Mouse (Mus musculus): ENCODE results near the gene Rnf186. TPM values are rescaled to one million over a fixed set of nuclear protein-coding genes. Genes with fewer than 3 reads are reported as not detected.
"Not testable (repeated sequence)": the region's sequence is repeated elsewhere in the genome, so short reads cannot be mapped to it uniquely, and the experiment has no call there.

Rnf186 gene
- polyA plus RNA-seq, 1 experiment from 2014 or later: not detected

DNA sequence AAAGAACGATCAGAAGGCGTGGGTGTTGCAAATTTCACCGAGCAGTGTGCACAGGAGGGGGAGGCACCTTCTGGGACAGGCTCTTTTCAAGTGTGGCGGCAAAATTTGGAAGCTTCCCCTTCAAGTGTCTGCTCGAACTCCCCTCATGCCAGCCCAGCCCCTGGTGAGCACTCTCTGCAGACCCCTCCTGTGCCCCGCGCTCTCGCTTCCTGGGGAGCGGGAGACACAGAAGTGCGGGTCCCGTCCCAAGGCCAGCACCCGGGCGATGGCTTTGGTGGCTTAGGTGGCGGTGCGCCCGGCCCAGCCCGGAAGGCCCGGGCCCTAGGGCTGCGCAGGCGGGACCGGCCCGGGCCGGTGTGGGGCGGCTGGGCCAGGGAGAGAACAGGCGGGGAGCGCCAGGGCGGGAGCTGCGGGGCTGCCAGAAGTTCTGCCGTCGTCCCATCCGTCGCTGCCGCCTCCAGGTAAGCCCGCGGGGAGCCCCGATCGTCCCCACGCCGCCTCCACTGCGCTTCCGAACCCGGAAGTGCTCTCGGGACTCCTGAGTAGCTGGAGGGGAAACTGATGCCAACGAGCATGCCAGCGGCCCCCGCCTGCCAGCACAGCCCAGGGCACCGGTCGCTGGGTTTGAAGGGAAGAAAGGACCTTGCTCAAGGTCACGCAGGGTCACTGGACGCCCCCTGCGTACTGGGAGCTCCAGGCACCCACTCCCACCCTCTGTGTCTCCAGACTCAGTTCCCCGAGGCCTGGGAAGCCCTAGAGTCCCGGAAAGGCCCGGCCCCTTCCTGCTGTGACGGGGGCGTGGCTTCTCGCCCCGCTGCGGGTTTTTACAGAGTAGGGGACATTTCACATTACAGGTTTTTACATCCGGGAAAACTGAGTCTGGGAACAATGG lies 6.2 kb downstream of the Rnf186 start, which contains the start of gene Tmco4:
TSS of gene Tmco4 (plus strand) at position 62 of the 892 bp plus-strand sequence.
- Histone ChIP-seq H3K9ac (peak within 1 kb of the TSS; percentile 88), H3K4me2 (peak within 1 kb of the TSS; percentile 93), H3K36me3 (no peaks in the 10 kb centered on the region), H3K4me1 (peaks cover 34% of the 10 kb centered on the region), H3K27me3 (replicated peaks) (peaks cover under 1% of the 10 kb centered on the region; the same call in 1 of the 2 replicates), H3K9me3 (replicated peaks) (no peaks in the 10 kb centered on the region), H3K4me3 (peak within 1 kb of the TSS; percentile 74), H3K27ac (peak within 1 kb of the TSS; percentile 83)
- peak; percentile 80 for ATAC-seq
- WGBS (ENCODE audit: insufficient replicate concordance): under 1% methylated on average over 58 of the region's 60 CpGs

DNA sequence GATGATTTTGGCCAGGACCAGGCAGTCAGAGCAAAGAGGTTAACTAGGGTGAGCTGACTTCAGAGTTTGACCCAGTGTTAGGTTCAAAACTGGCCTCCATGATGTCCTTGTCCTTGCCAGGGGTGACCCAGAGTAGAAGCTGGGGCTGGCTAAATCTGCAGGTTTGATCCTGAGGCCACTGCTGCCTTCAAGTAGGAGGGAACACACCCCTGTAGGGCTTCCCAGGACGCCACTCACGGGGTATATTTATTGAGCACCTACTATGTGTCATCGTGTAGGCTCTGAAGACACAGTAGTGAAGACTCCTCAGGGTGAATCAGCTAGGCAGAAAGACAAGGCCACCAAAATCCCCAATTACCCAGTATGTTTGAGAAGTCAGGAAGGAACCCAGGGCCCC lies 6.8 kb downstream of the Rnf186 start:
- WGBS (ENCODE audit: insufficient replicate concordance): 39% methylated on average over 3 of the region's 3 CpGs
- Histone ChIP-seq H3K4me3 (peak overlapping the region; percentile 74), H3K9me3 (replicated peaks) (no peaks in the 10 kb centered on the region), H3K4me2 (peak overlapping the region; percentile 93), H3K9ac (peak overlapping the region; percentile 88), H3K4me1 (peaks cover 29% of the 10 kb centered on the region), H3K27me3 (replicated peaks) (no peaks in the 10 kb centered on the region), H3K27ac (no peak overlapping the region), H3K36me3 (no peaks in the 10 kb centered on the region)
- ATAC-seq: peak; percentile 16; the same call in 1 of the 2 replicates

DNA sequence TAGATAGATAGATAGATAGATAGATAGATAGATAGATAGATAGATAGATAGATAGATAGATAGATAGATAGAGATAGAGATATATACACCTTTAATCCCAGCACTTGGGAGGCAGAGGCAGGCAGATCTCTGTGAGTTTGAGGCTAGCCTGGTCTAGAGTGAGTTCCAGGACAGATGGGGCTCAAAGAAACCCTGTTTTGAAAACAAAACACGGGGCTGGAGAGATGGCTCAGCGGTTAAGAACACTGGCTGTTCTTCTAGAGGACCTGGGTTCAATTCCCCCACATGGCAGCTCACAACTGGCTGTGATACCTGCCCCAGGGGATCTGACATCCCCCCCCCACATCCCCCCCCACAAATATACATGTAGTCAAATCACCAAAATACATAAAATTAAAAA lies 7.6 kb downstream of the Rnf186 start:
- H3K9me3 ChIP-seq (replicated peaks); ATAC-seq; H3K4me3 ChIP-seq; H3K36me3 ChIP-seq; H3K27ac ChIP-seq; H3K9ac ChIP-seq; H3K4me2 ChIP-seq; H3K27me3 ChIP-seq (replicated peaks): not testable (repeated sequence)
- 67% methylated on average over 2 of the region's 2 CpGs for WGBS (ENCODE audit: insufficient replicate concordance)
- H3K4me1 ChIP-seq: peaks cover 22% of the 10 kb centered on the region

DNA sequence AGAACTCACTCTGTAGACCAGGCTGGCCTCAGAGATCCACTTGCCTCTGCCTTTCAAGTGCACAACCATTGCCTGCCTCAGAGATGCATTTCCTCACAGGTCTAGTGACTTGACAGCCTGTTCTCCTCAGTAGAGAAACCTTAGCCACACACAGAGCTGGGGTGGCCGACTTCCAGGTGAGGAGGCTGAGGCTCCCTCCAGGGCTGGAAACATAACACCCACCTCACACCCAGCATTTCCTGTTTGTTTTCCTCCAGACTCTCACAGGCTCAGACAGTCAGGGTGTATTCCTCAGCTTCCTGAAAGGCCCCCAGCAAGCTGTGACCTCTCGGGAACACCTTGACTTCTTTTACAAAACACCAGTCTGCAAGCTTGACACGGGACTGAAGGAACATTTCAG lies 8.3 kb downstream of the Rnf186 start:
- H3K9me3 ChIP-seq (replicated peaks): no peaks in the 10 kb centered on the region
- H3K4me1 ChIP-seq: peaks cover 22% of the 10 kb centered on the region
- H3K4me3 ChIP-seq: no peak overlapping the region
- H3K27me3 ChIP-seq (replicated peaks): no peaks in the 10 kb centered on the region
- no peak overlapping the region for H3K4me2 ChIP-seq
- no peak for ATAC-seq
- WGBS (ENCODE audit: insufficient replicate concordance): 45% methylated on average over 3 of the region's 3 CpGs
- H3K36me3 ChIP-seq: no peaks in the 10 kb centered on the region
- no peak overlapping the region for H3K27ac ChIP-seq
- H3K9ac ChIP-seq: no peak overlapping the region

DNA sequence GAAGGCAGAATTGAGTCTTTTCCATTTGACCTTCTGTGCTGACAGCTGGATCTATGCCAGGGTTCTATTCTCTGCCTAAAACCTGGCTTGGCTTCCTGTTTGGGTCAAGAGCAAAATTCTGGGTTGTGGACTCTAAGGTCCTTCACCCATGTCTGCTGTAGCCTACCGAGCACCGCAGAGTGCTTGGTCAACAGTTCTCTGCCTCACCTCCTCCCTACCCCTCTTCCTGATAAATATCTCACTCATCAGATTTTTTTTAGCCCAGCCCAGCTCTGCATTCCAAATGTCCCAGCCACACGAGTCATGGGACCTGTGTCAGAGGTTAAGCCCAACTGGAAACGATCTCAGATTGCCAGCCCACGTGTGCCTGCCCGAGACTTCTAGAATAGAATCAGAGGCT lies 9.1 kb downstream of the Rnf186 start:
- Histone ChIP-seq H3K9ac (no peak overlapping the region), H3K27me3 (replicated peaks) (no peaks in the 10 kb centered on the region), H3K27ac (no peak overlapping the region), H3K4me1 (peaks cover 28% of the 10 kb centered on the region), H3K9me3 (replicated peaks) (no peaks in the 10 kb centered on the region), H3K4me2 (no peak overlapping the region), H3K36me3 (no peaks in the 10 kb centered on the region), H3K4me3 (no peak overlapping the region)
- no peak for ATAC-seq
- 59% methylated on average over 6 of the region's 6 CpGs for WGBS (ENCODE audit: insufficient replicate concordance)

DNA sequence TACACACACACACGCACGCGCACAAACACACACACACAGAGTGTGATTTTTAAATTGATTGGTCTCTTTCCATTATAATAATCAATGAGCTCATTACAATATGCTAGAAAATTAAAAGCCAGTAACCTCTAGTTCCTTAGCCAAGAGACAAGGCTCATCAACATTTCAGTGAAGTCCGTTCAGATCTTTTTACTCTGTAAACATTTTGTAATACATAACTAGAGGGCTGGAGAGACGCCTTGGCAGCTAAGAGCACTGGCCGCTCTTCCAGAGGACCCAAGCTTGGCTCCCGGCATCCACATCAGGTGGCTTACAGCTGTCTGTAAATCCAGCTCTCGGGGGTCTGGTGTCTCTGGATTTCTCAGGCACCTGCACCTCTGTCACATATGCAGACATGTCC lies 13.1 kb downstream of the Rnf186 start:
- H3K4me3 ChIP-seq: no peak overlapping the region
- H3K27ac ChIP-seq: no peak overlapping the region
- no peaks in the 10 kb centered on the region for H3K27me3 ChIP-seq (replicated peaks)
- H3K4me1 ChIP-seq: peaks cover 7% of the 10 kb centered on the region; the same call in 1 of the 2 replicates
- WGBS (ENCODE audit: insufficient replicate concordance): 82% methylated on average over 8 of the region's 8 CpGs
- no peak for ATAC-seq
- no peaks in the 10 kb centered on the region for H3K9me3 ChIP-seq (replicated peaks)
- H3K4me2 ChIP-seq: no peak overlapping the region
- H3K9ac ChIP-seq: no peak overlapping the region
- no peaks in the 10 kb centered on the region for H3K36me3 ChIP-seq

DNA sequence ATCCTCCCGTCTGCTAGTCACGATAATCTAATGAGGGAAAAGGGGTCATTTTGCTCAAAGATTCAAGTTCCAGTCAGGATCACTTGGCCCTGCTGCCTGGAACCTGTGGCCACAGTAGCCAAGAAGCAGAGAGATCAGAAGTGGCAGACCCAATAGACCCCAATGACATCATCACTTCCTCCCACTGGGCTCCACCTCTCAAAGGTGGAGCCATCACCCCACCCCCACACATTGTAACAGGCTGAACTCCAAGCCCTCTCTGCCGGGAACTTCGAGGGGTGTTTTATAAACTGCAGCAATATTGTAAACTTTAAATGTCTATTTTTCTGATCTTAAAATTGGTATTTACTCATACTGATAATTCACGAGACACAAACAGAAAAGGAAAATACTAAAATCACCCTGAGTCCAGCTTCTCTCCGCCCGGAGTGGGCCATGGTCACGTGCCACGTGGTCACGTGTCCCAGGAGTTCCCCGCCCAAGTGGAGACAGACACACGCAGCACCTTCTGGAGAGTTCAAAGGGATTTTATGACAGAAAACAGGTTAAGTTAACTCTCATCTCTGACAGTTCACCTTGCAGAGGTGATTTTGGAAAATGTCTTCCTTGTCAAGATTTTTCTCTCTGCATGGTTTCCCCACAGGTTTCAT lies 14.0 kb downstream of the Rnf186 start:
- H3K27me3 ChIP-seq (replicated peaks): no peaks in the 10 kb centered on the region
- no peaks in the 10 kb centered on the region for H3K9me3 ChIP-seq (replicated peaks)
- no peak overlapping the region for H3K27ac ChIP-seq
- H3K4me3 ChIP-seq: no peak overlapping the region
- WGBS (ENCODE audit: insufficient replicate concordance): 15% methylated on average over 12 of the region's 12 CpGs
- no peaks in the 10 kb centered on the region for H3K36me3 ChIP-seq
- no peak overlapping the region for H3K9ac ChIP-seq
- H3K4me2 ChIP-seq: peak overlapping the region; percentile 45
- H3K4me1 ChIP-seq: peaks cover 7% of the 10 kb centered on the region; the same call in 1 of the 2 replicates
- no peak for ATAC-seq

DNA sequence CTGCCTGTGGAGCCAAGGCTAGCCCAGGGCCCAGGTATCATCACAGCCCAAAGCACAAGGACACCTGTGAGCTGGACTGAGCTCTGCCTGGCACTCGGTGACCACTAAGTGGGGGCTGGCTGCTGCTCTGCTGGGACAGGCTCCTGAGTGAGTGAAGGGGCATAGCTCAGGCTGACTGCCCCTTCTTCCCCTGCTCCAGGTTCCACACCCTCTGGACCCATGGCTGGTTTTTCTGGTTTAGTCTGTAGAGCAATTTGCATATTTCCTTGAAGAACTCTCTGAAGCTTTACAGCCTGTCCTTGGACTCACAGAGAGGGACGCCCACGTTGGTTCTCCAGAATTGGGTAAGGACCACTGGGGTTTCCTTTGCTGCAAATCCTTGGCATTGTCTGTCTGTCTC lies 16.5 kb downstream of the Rnf186 start:
- no peak overlapping the region for H3K4me2 ChIP-seq
- H3K4me3 ChIP-seq: no peak overlapping the region
- peaks cover 7% of the 10 kb centered on the region; the same call in 1 of the 2 replicates for H3K4me1 ChIP-seq
- WGBS (ENCODE audit: insufficient replicate concordance): 55% methylated on average over 3 of the region's 3 CpGs
- H3K36me3 ChIP-seq: no peaks in the 10 kb centered on the region
- no peaks in the 10 kb centered on the region for H3K9me3 ChIP-seq (replicated peaks)
- H3K27ac ChIP-seq: no peak overlapping the region
- H3K9ac ChIP-seq: no peak overlapping the region
- ATAC-seq: no peak
- no peaks in the 10 kb centered on the region for H3K27me3 ChIP-seq (replicated peaks)

DNA sequence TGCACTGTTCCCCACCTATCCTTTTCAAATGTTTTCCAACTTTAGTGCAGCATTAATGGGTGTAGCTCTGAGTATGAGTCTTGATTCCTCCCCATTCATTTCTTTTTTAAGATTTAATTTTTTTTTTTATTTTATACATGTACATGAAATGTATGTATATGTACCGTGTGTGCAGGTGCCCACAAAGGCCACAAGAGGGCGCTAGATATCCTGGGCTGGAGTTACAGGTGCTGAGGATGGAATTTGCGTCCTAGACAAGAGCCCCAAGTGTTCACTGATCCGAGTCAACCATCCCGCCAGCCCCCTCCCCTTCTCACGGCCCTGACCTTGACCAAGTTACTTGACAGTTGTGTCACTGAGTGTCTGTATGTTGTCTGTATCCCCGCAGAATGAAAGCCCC lies 17.8 kb downstream of the Rnf186 start:
- no peaks in the 10 kb centered on the region for H3K27me3 ChIP-seq (replicated peaks)
- peaks cover 7% of the 10 kb centered on the region; the same call in 1 of the 2 replicates for H3K4me1 ChIP-seq
- no peak overlapping the region for H3K9ac ChIP-seq
- no peak for ATAC-seq
- no peaks in the 10 kb centered on the region for H3K9me3 ChIP-seq (replicated peaks)
- no peak overlapping the region for H3K4me3 ChIP-seq
- no peak overlapping the region for H3K4me2 ChIP-seq
- H3K36me3 ChIP-seq: no peaks in the 10 kb centered on the region
- H3K27ac ChIP-seq: no peak overlapping the region
- WGBS (ENCODE audit: insufficient replicate concordance): 66% methylated on average over 7 of the region's 7 CpGs

DNA sequence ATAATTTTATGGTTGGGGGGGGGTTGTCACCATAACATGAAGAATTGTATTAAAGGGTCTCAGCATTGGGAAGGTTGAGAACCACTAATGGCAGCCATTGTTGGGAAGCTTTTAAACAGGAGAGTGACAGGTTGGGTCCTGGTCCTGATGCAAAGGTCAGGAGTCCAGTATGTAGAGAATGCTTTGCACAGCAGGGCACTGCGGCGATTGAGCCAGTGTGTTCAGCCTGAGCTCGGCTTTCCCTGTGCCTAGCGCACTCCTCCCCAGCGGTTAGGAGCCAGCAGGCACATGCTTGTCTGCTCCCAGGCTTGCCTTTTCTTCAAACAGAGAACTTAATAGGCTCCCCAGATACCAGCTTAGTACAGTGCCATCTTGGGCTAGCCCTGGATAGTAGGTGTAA lies 19.4 kb downstream of the Rnf186 start:
- H3K4me1 ChIP-seq: no peaks in the 10 kb centered on the region
- no peaks in the 10 kb centered on the region for H3K27me3 ChIP-seq (replicated peaks)
- H3K9ac ChIP-seq: no peak overlapping the region
- ATAC-seq: peak; percentile 40
- no peak overlapping the region for H3K27ac ChIP-seq
- WGBS (ENCODE audit: insufficient replicate concordance): 75% methylated on average over 5 of the region's 5 CpGs
- no peak overlapping the region for H3K4me3 ChIP-seq
- H3K36me3 ChIP-seq: no peaks in the 10 kb centered on the region
- no peaks in the 10 kb centered on the region for H3K9me3 ChIP-seq (replicated peaks)
- no peak overlapping the region for H3K4me2 ChIP-seq

DNA sequence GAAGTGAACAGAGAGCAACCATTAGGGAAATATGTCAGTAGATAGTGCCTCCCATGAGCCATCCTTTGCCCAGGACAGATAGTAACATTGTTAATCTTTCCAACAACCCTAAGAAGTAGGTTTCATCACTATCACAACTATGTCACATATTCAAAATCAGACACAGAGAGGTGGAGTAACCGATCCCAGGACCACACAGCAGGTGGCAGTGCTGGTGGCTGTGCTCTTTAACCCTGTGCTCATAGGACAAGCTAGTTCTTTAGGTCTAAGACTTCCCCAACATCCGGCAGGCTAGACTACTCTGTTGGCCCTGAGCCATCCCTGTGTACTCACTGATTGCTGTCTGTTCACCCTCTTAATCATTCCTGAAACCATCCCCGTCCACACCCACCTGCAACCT lies 27.5 kb downstream of the Rnf186 start:
- no peaks in the 10 kb centered on the region for H3K27me3 ChIP-seq (replicated peaks)
- H3K9ac ChIP-seq: no peak overlapping the region
- H3K4me1 ChIP-seq: no peaks in the 10 kb centered on the region
- no peak overlapping the region for H3K4me2 ChIP-seq
- 70% methylated on average over 3 of the region's 3 CpGs for WGBS (ENCODE audit: insufficient replicate concordance)
- no peak overlapping the region for H3K4me3 ChIP-seq
- no peak overlapping the region for H3K27ac ChIP-seq
- H3K9me3 ChIP-seq (replicated peaks): no peaks in the 10 kb centered on the region
- no peaks in the 10 kb centered on the region for H3K36me3 ChIP-seq
- no peak for ATAC-seq

DNA sequence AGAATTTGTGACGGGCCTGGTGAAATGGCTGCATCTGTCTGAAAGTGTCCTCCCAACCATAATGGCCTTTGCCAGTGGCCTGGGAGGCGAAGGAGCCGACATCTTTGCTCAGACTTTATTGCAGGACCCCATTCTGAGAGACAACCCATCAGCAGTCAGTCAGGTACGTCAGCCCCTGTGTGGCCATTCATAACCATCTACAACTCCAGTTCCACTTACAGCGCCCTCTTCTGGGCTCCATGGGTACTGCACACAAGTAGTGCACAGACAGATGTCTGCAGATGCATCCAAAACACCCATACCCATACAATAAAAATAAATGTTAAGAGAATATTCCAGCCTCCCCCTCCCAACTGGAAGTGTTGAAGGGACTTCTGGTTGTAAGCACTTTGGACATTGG lies 29.5 kb downstream of the Rnf186 start:
- no peaks in the 10 kb centered on the region for H3K9me3 ChIP-seq (replicated peaks)
- H3K4me3 ChIP-seq: no peak overlapping the region
- no peak overlapping the region for H3K9ac ChIP-seq
- no peak overlapping the region for H3K4me2 ChIP-seq
- H3K27me3 ChIP-seq (replicated peaks): no peaks in the 10 kb centered on the region
- no peaks in the 10 kb centered on the region for H3K36me3 ChIP-seq
- 64% methylated on average over 5 of the region's 5 CpGs for WGBS (ENCODE audit: insufficient replicate concordance)
- 0 out of 2 replicates have a peak, but pooled peaks cover 2% of the 10 kb centered on the region for H3K4me1 ChIP-seq
- no peak for ATAC-seq
- H3K27ac ChIP-seq: no peak overlapping the region

Data from liver, embryonic 12.5 days (tissue).